Mouse (Mus musculus): ENCODE data around the gene Egfr. TPM values are rescaled to one million over a fixed set of nuclear protein-coding genes. Genes with fewer than 3 reads are reported as not detected.

Gene Egfr
- polyA plus RNA-seq, 1 experiment from 2014 or later = 6.4 TPM

DNA sequence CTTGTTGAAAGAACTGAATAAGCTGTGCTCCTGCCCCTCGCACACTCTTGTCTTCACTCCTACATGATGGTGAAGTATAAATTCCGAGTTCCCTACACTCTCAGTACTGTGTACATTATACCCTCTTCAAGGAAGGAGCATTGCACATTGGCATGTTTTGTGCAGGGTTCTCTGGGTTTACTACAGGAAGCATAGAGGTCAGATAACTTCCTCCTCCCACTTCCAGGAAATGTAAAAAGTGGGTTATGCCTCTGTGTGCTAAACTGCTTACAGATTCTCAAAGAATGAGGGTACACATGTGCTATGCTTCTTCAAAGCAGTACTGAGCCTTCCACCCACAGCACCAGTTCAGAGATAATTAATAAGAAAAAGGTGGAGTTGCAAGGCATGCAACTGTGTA, 16.0 kb downstream of the Egfr start:
- Histone ChIP-seq H3K4me3 (ENCODE audit: low read depth, low read length) (no peak overlapping the region), H3K9ac (replicated peaks; ENCODE audit: low read length) (no peak overlapping the region), H3K4me2 (ENCODE audit: low read depth, low read length) (no peak overlapping the region), H3K27me3 (ENCODE audit: control insufficient read depth, insufficient read depth, low read length) (no peaks in the 10 kb centered on the region), H3K27ac (replicated peaks; ENCODE audit: low read depth, low read length) (no peak overlapping the region), H3K9me3 (replicated peaks; ENCODE audit: control insufficient read depth, low read length) (no peaks in the 10 kb centered on the region), H3K36me3 (replicated peaks; ENCODE audit: control insufficient read depth, insufficient read depth, low read depth, low read length) (no peaks in the 10 kb centered on the region), H3K4me1 (ENCODE audit: control insufficient read depth, insufficient read depth, low read length) (no peaks in the 10 kb centered on the region)
- 81% methylated on average over 2 of the region's 2 CpGs for WGBS
- ATAC-seq (replicated peaks; ENCODE audit: insufficient number of reproducible peaks, low FRiP score, low TSS enrichment, low read depth) (no peak), DNase-seq (ENCODE audit: low spot score) (no peak)

GRCm38 (mm10) chr11:16769276-16769675, 17.3 kb downstream of the Egfr start:
- Histone ChIP-seq H3K27me3 (ENCODE audit: control insufficient read depth, insufficient read depth, low read length) (no peaks in the 10 kb centered on the region), H3K9ac (replicated peaks; ENCODE audit: low read length) (no peak overlapping the region), H3K27ac (replicated peaks; ENCODE audit: low read depth, low read length) (no peak overlapping the region), H3K9me3 (replicated peaks; ENCODE audit: control insufficient read depth, low read length) (no peaks in the 10 kb centered on the region), H3K4me1 (ENCODE audit: control insufficient read depth, insufficient read depth, low read length) (no peaks in the 10 kb centered on the region), H3K4me2 (ENCODE audit: low read depth, low read length) (no peak overlapping the region), H3K36me3 (replicated peaks; ENCODE audit: control insufficient read depth, insufficient read depth, low read depth, low read length) (no peaks in the 10 kb centered on the region), H3K4me3 (ENCODE audit: low read depth, low read length) (no peak overlapping the region)
- 84% methylated on average over 4 of the region's 4 CpGs for WGBS
- no peak for ATAC-seq (replicated peaks; ENCODE audit: insufficient number of reproducible peaks, low FRiP score, low TSS enrichment, low read depth)
- DNase-seq (ENCODE audit: low spot score) = no peak

DNA sequence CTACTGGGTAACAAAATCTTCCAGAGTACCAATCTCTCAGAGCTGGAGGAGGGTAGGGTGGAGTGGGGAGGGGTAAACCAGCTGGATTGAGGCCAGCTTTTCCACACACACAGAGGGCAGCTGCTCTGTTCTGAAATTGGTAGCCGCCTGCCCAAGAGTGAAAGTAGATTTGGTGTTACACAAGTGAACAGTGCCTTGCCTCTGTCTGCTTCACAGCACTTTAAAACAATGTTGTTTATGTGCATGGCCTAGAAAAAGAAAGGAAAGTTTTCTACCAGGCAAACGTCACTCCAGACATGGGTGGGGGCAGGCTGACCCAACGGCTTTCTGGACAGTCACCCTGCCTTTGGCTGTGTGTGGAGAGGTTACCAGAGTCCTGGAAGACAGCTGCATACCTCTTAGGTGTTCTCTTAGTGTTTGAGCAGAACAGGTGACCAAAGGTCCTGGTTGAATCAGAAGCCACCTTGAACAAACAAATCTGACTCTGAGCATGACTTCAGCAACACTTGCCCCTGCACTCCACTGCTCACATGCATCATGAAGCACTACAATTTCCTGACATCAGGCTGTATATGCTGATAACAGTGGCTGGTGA, 17.8 kb downstream of the Egfr start:
- H3K9me3 ChIP-seq (replicated peaks; ENCODE audit: control insufficient read depth, low read length) = no peaks in the 10 kb centered on the region
- no peak overlapping the region for H3K4me3 ChIP-seq (ENCODE audit: low read depth, low read length)
- no peak overlapping the region for H3K9ac ChIP-seq (replicated peaks; ENCODE audit: low read length)
- WGBS = 69% methylated on average over 3 of the region's 3 CpGs
- peak; percentile 79 for ATAC-seq (replicated peaks; ENCODE audit: insufficient number of reproducible peaks, low FRiP score, low TSS enrichment, low read depth)
- H3K4me2 ChIP-seq (ENCODE audit: low read depth, low read length) = no peak overlapping the region
- DNase-seq (ENCODE audit: low spot score) = no peak
- no peaks in the 10 kb centered on the region for H3K4me1 ChIP-seq (ENCODE audit: control insufficient read depth, insufficient read depth, low read length)
- H3K27me3 ChIP-seq (ENCODE audit: control insufficient read depth, insufficient read depth, low read length) = no peaks in the 10 kb centered on the region
- H3K27ac ChIP-seq (replicated peaks; ENCODE audit: low read depth, low read length) = no peak overlapping the region
- H3K36me3 ChIP-seq (replicated peaks; ENCODE audit: control insufficient read depth, insufficient read depth, low read depth, low read length) = no peaks in the 10 kb centered on the region

DNA sequence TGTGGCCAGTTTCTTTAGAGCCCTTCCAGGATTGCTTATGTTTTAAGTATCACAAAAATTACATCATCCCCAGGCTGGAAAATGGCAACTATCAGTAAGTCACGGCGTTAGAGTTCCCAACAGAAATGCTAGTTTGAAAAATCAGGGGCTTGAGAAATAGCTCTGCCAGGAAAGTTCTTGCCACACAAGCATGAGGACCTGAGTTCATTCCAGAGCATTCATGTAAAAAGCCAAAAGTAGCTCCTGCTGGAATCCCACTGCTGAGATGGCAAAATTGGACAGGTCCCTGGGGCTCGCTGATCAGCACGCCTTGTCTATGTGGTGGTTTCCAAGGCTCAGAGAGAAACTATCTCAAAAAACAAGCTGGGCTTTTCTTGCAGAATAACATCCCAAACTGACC, 19.0 kb downstream of the Egfr start:
- WGBS = 81% methylated on average over 4 of the region's 4 CpGs
- no peak for DNase-seq (ENCODE audit: low spot score)
- Histone ChIP-seq H3K27me3 (ENCODE audit: control insufficient read depth, insufficient read depth, low read length) (no peaks in the 10 kb centered on the region), H3K36me3 (replicated peaks; ENCODE audit: control insufficient read depth, insufficient read depth, low read depth, low read length) (no peaks in the 10 kb centered on the region), H3K9ac (replicated peaks; ENCODE audit: low read length) (no peak overlapping the region), H3K4me1 (ENCODE audit: control insufficient read depth, insufficient read depth, low read length) (no peaks in the 10 kb centered on the region), H3K27ac (replicated peaks; ENCODE audit: low read depth, low read length) (no peak overlapping the region), H3K9me3 (replicated peaks; ENCODE audit: control insufficient read depth, low read length) (no peaks in the 10 kb centered on the region), H3K4me2 (ENCODE audit: low read depth, low read length) (no peak overlapping the region), H3K4me3 (ENCODE audit: low read depth, low read length) (no peak overlapping the region)
- no peak for ATAC-seq (replicated peaks; ENCODE audit: insufficient number of reproducible peaks, low FRiP score, low TSS enrichment, low read depth)

- no peaks in the 10 kb centered on the region for H3K36me3 ChIP-seq (replicated peaks; ENCODE audit: control insufficient read depth, insufficient read depth, low read depth, low read length)
- H3K9me3 ChIP-seq (replicated peaks; ENCODE audit: control insufficient read depth, low read length) = no peaks in the 10 kb centered on the region
- ATAC-seq (replicated peaks; ENCODE audit: insufficient number of reproducible peaks, low FRiP score, low TSS enrichment, low read depth) = no peak
- no peaks in the 10 kb centered on the region for H3K4me1 ChIP-seq (ENCODE audit: control insufficient read depth, insufficient read depth, low read length)
- H3K27me3 ChIP-seq (ENCODE audit: control insufficient read depth, insufficient read depth, low read length) = no peaks in the 10 kb centered on the region
- no peak overlapping the region for H3K9ac ChIP-seq (replicated peaks; ENCODE audit: low read length)
- 35% methylated on average over 4 of the region's 4 CpGs for WGBS
- no peak overlapping the region for H3K4me3 ChIP-seq (ENCODE audit: low read depth, low read length)
- H3K27ac ChIP-seq (replicated peaks; ENCODE audit: low read depth, low read length) = no peak overlapping the region
- no peak for DNase-seq (ENCODE audit: low spot score)
- no peak overlapping the region for H3K4me2 ChIP-seq (ENCODE audit: low read depth, low read length)
Measured at GRCm38 (mm10) chr11:16772717-16773116, 20.7 kb downstream of the Egfr start.

DNA sequence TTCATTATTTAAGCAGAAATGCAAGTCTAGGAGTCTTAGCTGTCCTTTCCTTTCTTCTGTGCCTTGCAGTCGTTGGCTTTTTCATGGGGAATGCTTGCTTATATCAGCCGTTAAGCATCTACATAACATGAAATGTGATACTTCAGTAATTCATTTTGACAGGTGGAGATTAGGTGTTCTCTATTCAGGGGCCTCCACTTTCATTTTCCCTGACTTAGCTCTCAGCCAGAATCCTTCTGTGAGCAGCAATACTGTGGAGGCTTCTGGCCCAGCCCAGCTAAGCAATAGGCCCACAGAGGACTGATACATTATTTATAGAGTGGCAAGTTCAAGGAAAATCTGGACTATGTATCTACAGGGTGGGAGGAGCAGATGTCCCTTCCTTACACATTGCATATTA, 25.0 kb downstream of the Egfr start:
- H3K36me3 ChIP-seq (replicated peaks; ENCODE audit: control insufficient read depth, insufficient read depth, low read depth, low read length) = no peaks in the 10 kb centered on the region
- DNase-seq (ENCODE audit: low spot score) (no peak), ATAC-seq (replicated peaks; ENCODE audit: insufficient number of reproducible peaks, low FRiP score, low TSS enrichment, low read depth) (no peak)
- H3K27ac ChIP-seq (replicated peaks; ENCODE audit: low read depth, low read length) = no peak overlapping the region
- H3K9me3 ChIP-seq (replicated peaks; ENCODE audit: control insufficient read depth, low read length) = no peaks in the 10 kb centered on the region
- H3K4me2 ChIP-seq (ENCODE audit: low read depth, low read length) = no peak overlapping the region
- H3K4me3 ChIP-seq (ENCODE audit: low read depth, low read length) = no peak overlapping the region
- H3K9ac ChIP-seq (replicated peaks; ENCODE audit: low read length) = no peak overlapping the region
- no peaks in the 10 kb centered on the region for H3K4me1 ChIP-seq (ENCODE audit: control insufficient read depth, insufficient read depth, low read length)
- 55% methylated on average over 2 of the region's 2 CpGs for WGBS
- H3K27me3 ChIP-seq (ENCODE audit: control insufficient read depth, insufficient read depth, low read length) = no peaks in the 10 kb centered on the region

DNA sequence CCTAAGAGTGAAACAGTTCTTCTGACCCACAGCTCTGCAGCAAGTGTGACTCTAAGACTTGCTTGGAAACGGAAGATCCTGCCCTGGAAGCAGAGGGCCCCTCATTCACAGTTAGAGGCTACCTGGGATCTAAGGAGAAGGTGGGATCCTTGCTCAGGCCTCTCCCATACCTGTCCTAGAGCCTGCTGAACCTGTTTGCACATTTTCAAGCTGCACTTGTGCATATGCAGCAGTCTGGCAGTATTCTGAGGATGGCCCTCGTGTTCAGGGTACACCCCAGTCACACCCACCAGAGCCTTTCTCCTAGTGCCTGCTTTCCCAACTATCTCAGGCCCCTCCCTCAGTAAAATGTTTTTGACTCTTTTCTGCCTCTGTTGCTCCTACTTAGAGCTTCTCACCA, 29.6 kb downstream of the Egfr start:
- Histone ChIP-seq H3K4me3 (ENCODE audit: low read depth, low read length) (no peak overlapping the region), H3K9me3 (replicated peaks; ENCODE audit: control insufficient read depth, low read length) (no peaks in the 10 kb centered on the region), H3K4me1 (ENCODE audit: control insufficient read depth, insufficient read depth, low read length) (no peaks in the 10 kb centered on the region), H3K36me3 (replicated peaks; ENCODE audit: control insufficient read depth, insufficient read depth, low read depth, low read length) (no peaks in the 10 kb centered on the region), H3K27ac (replicated peaks; ENCODE audit: low read depth, low read length) (no peak overlapping the region), H3K27me3 (ENCODE audit: control insufficient read depth, insufficient read depth, low read length) (no peaks in the 10 kb centered on the region), H3K4me2 (ENCODE audit: low read depth, low read length) (no peak overlapping the region), H3K9ac (replicated peaks; ENCODE audit: low read length) (no peak overlapping the region)
- ATAC-seq (replicated peaks; ENCODE audit: insufficient number of reproducible peaks, low FRiP score, low TSS enrichment, low read depth) (no peak), DNase-seq (ENCODE audit: low spot score) (no peak)
- WGBS = 54% methylated on average over 2 of the region's 2 CpGs

DNA sequence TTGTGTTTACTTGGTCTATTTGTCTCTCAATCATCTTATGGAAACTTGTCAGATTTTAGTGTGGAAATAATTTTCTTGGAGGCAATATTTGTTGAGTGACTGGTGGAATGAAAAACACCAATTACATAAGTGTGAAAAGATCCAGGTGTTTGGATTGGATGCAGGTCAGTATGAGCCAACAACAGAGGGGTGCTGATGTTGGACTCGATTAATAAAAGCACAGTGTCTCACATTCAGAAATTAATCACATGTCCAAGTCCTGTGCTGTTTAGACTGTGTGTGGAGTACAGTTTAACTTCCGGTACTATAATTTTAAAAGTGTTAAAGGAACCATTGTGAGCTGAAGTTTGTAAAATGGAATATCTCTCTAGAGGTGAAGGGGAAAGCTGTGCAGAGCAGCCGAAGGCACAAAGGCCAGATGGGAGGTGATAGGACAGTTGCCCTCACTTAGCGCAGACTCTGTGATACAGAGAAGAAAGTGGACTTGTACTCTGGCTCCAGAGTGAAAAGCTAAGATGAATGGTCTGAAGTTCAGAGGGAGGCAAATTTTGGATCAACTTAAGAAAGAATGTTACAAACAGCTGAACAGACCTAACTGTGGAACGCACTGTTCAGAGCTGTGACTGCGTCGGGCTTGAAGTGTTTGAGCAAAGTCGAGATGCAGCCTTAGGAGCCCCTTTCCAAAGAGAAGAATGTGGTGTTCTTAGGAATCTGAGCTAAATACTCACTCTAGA, 32.1 kb downstream of the Egfr start:
- no peak for ATAC-seq (replicated peaks; ENCODE audit: insufficient number of reproducible peaks, low FRiP score, low TSS enrichment, low read depth)
- 88% methylated on average over 8 of the region's 8 CpGs for WGBS
- Histone ChIP-seq H3K27me3 (ENCODE audit: control insufficient read depth, insufficient read depth, low read length) (no peaks in the 10 kb centered on the region), H3K36me3 (replicated peaks; ENCODE audit: control insufficient read depth, insufficient read depth, low read depth, low read length) (no peaks in the 10 kb centered on the region), H3K9ac (replicated peaks; ENCODE audit: low read length) (no peak overlapping the region), H3K4me1 (ENCODE audit: control insufficient read depth, insufficient read depth, low read length) (no peaks in the 10 kb centered on the region), H3K4me2 (ENCODE audit: low read depth, low read length) (no peak overlapping the region), H3K27ac (replicated peaks; ENCODE audit: low read depth, low read length) (no peak overlapping the region), H3K9me3 (replicated peaks; ENCODE audit: control insufficient read depth, low read length) (no peaks in the 10 kb centered on the region), H3K4me3 (ENCODE audit: low read depth, low read length) (no peak overlapping the region)
- DNase-seq (ENCODE audit: low spot score) = no peak

Measured in embryonic facial prominence, embryonic 11.5 days (tissue).